Mouse (Mus musculus) heart, adult 9 months (tissue): ENCODE measurements at regions not wholly inside any gene's neighbourhood (a gene's known extent, or its start where the extent isn't known, plus 50 kb on each side); places are given as distances from the start of the nearest gene placed in this dataset.
A peak's percentile ranks its signal among the peaks of the same experiment; 100 is the strongest.

Experiments
- DNase-seq, 2 experiments: peaks; one replicate each; pipeline ENCODE4 v3.0.0; 2022; ENCODE audit warnings: low spot score in 2 of 2

GRCm38 (mm10) chr12:39073289-39074022, 294.3 kb downstream of the Etv1 start:
- DNase-seq = no peak

DNA sequence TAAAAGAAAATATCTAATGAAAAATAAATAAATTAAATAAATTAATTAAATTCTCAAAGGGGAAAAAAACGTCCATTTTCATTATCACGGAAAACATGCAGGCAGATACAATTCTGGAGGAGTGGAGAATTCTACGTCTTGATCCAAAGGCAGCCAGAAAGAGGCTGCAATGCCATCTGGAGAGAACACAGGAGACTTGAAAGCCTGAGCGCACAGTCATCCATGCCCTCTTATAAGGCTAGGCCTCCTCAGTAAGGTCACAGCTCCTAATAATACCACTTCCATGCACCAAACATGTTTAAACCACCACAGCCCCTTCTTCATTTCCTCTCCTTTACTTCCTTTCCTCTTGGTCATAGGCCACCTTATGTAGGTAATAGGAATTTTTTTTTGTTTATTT, 307.1 kb downstream of the Etv1 start:
- DNase-seq = no peak

GRCm38 (mm10) chr12:39094638-39095230, 315.6 kb downstream of the Etv1 start:
- DNase-seq = no peak

GRCm38 (mm10) chr12:39123391-39124095, 344.4 kb downstream of the Etv1 start:
- no peak for DNase-seq

DNA sequence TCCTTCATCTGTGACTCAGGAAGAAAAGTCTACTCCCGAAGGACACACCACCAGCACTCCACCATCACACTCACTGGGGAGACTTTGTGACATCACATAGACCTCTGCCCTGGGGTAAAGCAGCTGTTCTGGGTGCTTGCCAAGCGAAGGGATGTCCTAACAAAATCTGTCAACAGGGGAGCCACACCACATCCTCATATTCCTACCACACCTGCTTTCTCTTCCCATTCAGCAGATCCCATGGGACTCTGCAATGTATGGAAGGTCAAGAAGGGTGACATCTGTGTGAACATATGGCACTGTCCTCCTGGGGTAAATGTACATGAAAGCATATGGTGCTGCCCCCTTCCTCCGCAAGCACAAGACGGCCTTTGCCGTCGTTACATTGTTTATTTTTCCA, 375.5 kb downstream of the Etv1 start:
- no peak for DNase-seq

DNA sequence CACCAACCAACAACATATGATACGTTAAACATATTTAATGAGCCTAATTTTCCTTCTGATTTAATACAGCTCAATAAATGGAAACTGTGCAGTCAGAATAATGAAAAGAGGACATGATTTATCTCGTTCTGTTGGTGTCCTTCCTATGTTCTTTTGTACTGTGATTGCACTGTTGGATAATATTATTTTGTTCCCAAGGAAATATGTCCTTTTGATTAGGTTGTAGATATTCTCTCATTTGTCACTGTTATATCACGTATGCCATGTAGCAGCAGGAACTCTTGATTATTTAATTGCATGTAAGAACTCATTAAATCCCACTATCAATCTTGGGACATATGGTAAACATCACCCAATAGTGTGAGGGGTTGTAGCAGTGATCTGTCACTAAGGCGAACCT, 397.8 kb downstream of the Etv1 start:
- DNase-seq = no peak

DNA sequence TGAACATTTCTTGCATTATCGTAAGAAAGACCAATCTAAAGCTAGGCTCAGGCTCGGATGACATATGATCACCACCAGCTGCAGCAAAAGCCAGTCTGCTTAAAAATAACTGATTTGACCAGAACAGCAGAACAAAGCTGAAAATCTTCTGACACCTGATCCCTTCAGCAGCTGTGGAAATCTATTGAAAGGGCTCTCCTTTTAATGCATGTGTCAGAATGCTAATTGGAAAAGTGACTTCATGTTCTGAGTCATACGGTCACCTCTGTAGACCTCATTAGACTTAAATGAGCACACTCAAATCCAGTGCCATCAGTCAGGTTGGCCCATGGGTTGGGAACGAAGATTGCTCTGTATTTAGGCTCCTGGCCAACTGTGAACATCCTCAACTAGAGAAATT, 444.9 kb downstream of the Etv1 start:
- DNase-seq = no peak

GRCm38 (mm10) chr12:39256605-39257004, 477.4 kb downstream of the Etv1 start:
- DNase-seq = no peak

GRCm38 (mm10) chr12:39257571-39257970, 478.4 kb downstream of the Etv1 start:
- no peak for DNase-seq

DNA sequence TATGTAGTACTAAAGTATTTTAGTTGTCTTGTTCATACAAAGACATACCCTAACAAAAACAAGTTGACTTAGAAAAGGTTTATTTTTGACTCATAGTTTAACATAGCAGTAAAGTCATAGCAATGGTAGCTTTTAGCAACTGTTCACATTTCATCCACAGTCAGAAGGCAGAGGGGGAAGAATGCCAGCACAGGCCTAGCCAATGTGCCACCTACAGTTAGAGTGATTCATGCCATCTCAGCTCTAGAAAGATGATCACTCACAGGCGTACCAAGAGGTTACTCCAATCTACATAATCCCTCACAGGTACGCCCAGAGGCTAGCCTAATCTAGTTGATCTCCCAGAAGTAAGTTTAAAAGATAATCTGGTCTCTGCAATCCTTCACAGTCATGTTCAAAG, 510.5 kb downstream of the Etv1 start:
- DNase-seq = no peak

- no peak for DNase-seq
Measured at GRCm38 (mm10) chr12:39301351-39302212, 522.4 kb downstream of the Etv1 start.

DNA sequence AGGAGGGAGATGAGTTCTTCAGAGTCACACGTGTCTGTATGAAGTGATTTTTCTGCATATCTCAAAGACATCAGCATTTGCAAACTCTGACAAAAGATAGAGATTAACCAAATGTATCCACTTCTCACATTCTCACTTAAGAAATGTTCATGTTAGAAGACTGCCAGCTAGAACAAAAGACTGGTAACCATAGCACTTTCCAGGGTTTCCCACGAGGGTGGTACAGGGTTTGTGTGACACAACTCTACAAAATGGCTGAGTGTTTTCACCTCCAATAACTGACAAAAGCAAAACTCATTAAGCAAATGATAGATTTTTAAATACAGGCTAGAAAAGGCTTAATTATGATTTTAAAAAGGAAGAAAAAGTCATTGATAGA, 523.0 kb downstream of the Etv1 start:
- no peak for DNase-seq

DNA sequence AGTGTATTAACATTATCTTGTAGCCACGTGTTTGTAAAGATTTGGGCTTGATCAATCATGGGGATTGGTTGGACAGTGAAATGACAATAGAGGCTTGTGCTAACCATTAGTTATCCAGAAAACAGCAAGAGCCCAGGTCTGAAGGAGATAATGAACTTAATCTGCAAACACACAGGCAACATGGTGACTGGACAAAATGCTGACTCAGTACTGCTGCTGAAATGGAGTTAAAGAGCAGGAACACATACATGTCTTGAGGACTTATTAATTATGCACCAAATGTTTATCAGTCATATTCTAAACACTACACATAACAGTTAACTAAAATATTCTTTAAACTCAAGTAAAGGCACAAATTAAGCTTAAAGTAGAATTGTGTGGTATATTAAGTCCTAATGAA, 528.6 kb downstream of the Etv1 start:
- no peak for DNase-seq

DNA sequence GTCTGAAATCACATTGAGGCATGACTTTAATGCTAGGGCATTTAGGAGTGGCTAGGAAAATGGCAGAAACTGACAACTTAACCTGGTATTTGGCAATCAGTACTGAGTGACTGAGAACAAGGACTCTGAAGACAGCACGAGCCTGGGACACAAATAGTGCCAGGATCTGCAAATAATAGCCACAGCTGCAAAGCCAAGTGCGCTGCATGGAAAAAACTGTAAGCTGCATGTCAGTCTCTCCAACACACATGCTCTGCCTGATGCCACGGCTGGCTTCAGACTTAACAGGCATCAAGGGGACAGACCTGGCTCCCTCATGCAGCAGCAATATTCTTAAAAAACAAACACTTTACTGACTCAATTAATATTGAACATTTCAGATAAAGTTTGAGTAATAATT, 530.7 kb downstream of the Etv1 start:
- no peak for DNase-seq

DNA sequence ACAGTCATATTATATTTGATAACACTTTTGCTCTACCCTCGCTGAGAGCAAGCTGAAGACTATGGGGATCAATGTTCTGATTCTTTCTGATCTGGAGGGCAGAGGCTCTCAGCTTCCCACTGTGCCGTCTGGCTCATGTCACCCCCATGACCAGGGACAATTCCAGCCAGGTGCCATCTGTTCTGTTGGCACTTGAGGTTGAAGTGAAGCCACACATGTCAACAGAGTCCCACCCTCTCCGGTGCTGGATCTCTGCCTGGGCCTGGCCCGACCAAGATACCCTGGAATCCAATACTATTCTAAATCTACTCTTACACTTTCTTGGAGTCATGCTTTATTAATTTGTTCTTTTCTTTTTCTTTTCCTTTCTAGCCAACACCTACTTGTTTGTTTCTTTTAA, 538.0 kb downstream of the Etv1 start:
- DNase-seq = peak in 1 of 2 experiments; percentile 3

GRCm38 (mm10) chr12:39321453-39321852, 542.3 kb downstream of the Etv1 start:
- no peak for DNase-seq

- no peak for DNase-seq
Measured at GRCm38 (mm10) chr12:39326157-39326556, 547.0 kb downstream of the Etv1 start.

GRCm38 (mm10) chr12:39326668-39327299, 547.6 kb downstream of the Etv1 start:
- no peak for DNase-seq

- DNase-seq = no peak
Measured at GRCm38 (mm10) chr12:39328377-39328776, 549.2 kb downstream of the Etv1 start.

DNA sequence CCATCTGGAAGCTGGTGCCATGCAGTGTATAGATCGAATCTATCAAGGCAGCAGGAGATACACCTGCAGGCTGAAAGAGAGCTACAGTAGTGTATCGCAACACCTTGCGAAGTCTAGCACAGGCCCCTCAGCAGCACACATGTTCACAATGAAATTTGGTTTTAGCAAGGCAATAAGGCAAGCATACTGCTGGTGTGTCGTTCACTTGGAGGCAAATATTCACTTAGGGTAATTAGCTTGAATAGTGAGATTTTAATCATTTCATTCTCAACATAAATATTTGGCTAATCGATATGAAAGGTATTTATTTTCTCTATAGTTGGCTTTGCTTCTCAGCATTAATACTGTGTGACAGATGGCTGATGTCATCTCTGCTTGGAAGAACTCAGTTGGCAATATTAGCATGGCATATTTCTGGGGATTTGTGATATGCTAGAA, 559.9 kb downstream of the Etv1 start:
- no peak for DNase-seq

GRCm38 (mm10) chr12:39341751-39342271, 562.6 kb downstream of the Etv1 start:
- no peak for DNase-seq
